Mouse (Mus musculus) adrenal gland, adult 18-20 months (tissue): Measurements from ENCODE around the gene Otof. TPM values are rescaled to one million over a fixed set of nuclear protein-coding genes. Genes with fewer than 3 reads are reported as not detected.

Experiments
- DNase-seq, 2 experiments: peaks; one replicate each; pipeline ENCODE4 v3.0.0; 2021 to 2022; ENCODE audit warnings: low spot score in 2 of 2
- total RNA-seq, 2 experiments: library from RNA; stranded (reverse); gene quantifications; 1 replicate in 1 of 2; 2 replicates in 1 of 2; pipeline ENCODE4 v1.2.3; 2021

The Otof gene
- total RNA-seq, 2 experiments from 2014 or later, result 0.03 to 0.16 TPM

DNA sequence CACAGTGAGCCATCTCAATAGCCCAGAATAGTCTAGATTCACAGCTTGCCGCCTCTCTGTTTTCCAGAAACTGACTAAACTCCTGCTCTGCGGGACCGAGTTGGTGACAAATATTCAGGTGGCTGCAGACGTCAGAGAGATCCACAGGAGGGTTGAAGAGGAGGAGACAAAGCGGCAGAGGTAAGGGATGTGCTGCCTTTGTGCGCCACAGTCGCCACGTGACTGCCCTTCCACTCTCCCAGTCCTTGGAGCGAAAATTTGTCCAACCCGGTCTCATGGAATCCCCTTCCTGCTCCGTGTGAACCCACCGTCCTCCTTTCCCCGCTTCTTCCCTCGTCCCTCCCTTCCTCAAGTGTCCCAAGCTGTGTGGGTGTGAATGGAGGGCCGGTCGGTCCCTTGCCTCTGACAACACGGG lies 119.1 kb downstream of the Otof start:
- DNase-seq, result no peak

DNA sequence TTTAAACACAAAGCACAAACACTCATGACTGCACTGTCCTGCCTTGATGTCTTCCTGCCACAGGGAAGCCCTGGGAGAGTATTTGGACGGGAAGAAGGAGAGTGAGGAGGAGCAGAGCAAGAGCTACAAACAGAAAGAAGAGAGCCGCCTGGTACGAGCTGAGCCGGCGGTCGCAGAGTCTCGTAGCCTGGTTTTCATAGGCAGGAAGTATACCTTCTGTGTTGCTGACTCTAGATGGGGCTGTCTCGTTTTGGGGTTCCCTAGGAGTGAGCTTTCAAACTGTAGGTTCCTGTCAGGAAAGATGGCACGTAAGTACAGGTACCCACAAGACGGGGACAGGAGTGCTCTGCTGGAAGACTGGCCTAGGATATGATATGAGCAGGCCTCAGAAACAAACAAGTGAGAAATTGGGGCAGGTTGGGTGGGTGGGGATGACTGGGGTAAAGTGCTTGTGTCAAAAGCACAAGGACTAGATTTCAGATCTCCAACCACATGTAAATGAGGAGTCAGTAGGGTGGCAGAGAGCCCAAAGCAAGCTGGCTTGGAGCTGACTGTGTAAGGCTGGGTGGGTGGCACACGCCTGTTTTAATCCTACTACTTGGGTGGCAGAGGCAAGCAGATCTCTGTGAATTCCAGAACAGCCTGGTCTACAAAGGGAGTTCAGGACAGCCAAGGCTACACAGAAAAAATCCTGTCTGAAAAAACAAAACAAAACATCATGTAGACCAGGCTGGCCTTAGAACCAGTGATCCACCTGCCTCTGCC lies 119.9 kb downstream of the Otof start:
- no peak for DNase-seq

DNA sequence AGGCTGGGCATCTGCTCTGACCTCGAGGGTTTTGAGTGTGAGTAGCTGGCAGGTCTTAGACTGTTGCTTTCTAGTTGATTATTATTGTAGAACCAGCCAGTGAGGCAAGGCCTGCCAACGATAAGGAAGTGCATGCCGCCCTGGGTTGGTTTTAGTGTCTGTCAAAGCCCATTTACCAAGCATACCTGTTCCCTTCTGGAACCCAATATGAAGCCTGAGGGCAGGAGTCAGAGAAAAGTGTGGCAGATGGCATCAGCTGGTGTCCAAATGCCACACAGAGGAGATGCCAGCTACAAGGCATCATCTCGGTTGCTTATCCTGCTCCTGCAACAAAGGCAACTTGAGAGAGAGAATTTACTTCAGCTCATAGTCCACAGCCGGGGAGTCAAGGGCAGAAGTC lies 120.9 kb downstream of the Otof start:
- no peak for DNase-seq

Other genes starting within 250 kb of the Otof start
- gene Selenoi, start 229.4 kb downstream of the Otof start, total RNA-seq, result 10 to 100 TPM; 19.2 to 21.0 TPM
- under 1 TPM; 0.61 to 0.66 TPM for gene Drc1, start 180.5 kb downstream of the Otof start, total RNA-seq
- gene 1700001C02Rik, start 4.1 kb upstream of the Otof start, total RNA-seq, result not detected
- 1 to 10 TPM in 1 of 2 experiments, under 1 TPM in 1; 0.43 to 1.2 TPM for gene Cib4, start 83.9 kb upstream of the Otof start, total RNA-seq
- gene Kcnk3, start 126.2 kb upstream of the Otof start, total RNA-seq, result 1,000 to 10,000 TPM in 1 of 2 experiments, 100 to 1,000 TPM in 1; 960 to 1,436 TPM
- 10 to 100 TPM; 38.7 to 43.8 TPM for gene Slc35f6, start 186.0 kb upstream of the Otof start, total RNA-seq
- 1 to 10 TPM; 6.5 to 7.6 TPM for gene Cenpa, start 204.8 kb upstream of the Otof start, total RNA-seq
- gene Dpysl5, start 249.6 kb upstream of the Otof start, total RNA-seq, result 1 to 10 TPM; 1.7 to 1.8 TPM